Mouse (Mus musculus) cortical plate, adult 2 months (tissue): ENCODE measurements around the gene Ptger3. TPM values are rescaled to one million over a fixed set of nuclear protein-coding genes. Genes with fewer than 3 reads are reported as not detected.

Experiments
- H3K27ac ChIP-seq: fragments of 200-500 bp; 2 replicates; pipeline ENCODE4 v1.5.1; 2012; ENCODE audit warnings: low read length, control low read depth, inconsistent platforms; ENCODE audit not compliant: insufficient read depth
- H3K4me1 ChIP-seq: fragments of 200-500 bp; 2 replicates; pipeline ENCODE4 v1.6.1; 2011; ENCODE audit warnings: low read length; ENCODE audit not compliant: control insufficient read depth, insufficient read depth
- H3K4me3 ChIP-seq: fragments of 200-500 bp; 2 replicates; pipeline ENCODE4 v1.5.1; 2011; ENCODE audit warnings: mild to moderate bottlenecking, low read length, control low read depth; ENCODE audit not compliant: insufficient read depth
- CTCF ChIP-seq: fragments of 200-500 bp; IDR thresholded peaks from 2 replicates; pipeline ENCODE4 v1.5.1; 2011; ENCODE audit warnings: mild to moderate bottlenecking, control low read depth, low read length; ENCODE audit not compliant: insufficient read depth; ENCODE audit errors: extremely low read depth
- POLR2A ChIP-seq: fragments of 200-500 bp; IDR thresholded peaks from 2 replicates; pipeline ENCODE4 v1.6.1; 2011; ENCODE audit warnings: mild to moderate bottlenecking, low read length, control low read depth; ENCODE audit not compliant: insufficient read depth; ENCODE audit errors: extremely low read depth
- polyA plus RNA-seq: library from polyadenylated mRNA; depleted of rRNA; stranded (reverse); fragments of >200 nt; gene quantifications from 2 replicates; pipeline ENCODE4 v1.2.3, GENCODE M21; 2012

Ptger3 gene
- polyA plus RNA-seq, 1 experiment, result 2.8 TPM

DNA sequence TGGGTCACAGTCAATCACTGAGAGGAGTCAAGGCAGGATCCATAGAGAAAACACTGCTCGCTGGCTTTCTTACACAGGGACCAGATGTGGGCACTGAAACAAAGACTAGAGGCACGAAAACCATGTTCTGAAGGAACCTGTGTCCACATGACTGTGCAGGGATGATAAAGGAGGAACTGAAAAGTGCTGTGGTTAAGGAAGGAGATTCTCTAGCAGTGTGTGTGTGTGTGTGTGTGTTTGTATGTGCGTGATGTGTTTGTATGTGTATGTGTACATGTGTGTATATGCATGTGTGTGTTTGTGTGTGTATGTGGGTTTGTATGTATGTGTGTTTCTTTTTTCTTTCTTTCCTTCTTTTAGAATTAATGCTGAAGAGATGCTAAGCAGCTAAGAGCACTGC is 67.7 kb downstream of the Ptger3 start:
- Histone ChIP-seq H3K4me1 (peaks cover 2% of the 10 kb centered on the region; the same call in 1 of the 2 replicates), H3K27ac (no peak overlapping the region), H3K4me3 (no peak overlapping the region)
- TF ChIP-seq CTCF (no peak), POLR2A (no peak)

DNA sequence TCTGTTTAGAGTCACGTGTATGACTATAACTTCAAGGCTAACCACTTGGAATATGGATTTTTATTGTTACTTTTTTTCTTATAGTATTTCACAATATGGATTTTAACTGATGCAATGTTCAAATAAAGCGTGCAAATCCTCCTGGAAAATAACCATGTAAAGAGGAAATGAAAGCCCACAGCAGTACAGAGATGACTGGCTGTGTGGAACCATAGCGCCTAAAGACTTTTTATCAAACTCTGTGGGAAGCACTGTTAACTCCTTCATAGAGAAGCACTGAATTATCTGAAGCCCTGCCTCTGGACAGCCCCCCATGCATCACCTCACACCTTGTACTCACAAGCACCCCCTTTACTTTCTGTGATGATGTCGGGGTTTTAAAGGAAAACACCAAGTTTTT is 69.0 kb downstream of the Ptger3 start:
- Histone ChIP-seq H3K4me1 (peaks cover 2% of the 10 kb centered on the region; the same call in 1 of the 2 replicates), H3K4me3 (no peak overlapping the region), H3K27ac (no peak overlapping the region)
- no peak for TF ChIP-seq CTCF
- TF ChIP-seq POLR2A, result no peak

DNA sequence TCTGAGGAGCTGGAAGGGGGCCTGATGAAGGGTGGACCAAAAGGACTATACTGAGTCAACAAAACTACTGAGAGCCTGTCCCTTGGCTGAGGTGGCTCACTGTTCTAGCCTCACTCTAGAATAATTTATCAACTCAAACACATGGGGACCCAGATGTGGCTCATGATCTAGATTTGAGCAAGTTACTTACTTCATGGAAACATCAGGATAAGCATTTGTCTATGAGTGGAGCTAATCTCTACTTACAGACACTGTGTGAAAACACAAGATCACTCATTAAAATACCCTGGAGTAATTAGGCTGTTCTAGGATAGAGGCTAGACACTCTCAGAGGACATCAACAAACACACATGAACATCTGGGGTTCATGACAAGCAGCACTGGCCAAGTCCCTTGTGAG is 70.2 kb downstream of the Ptger3 start:
- no peak overlapping the region for H3K4me3 ChIP-seq
- peaks cover 2% of the 10 kb centered on the region; the same call in 1 of the 2 replicates for H3K4me1 ChIP-seq
- TF ChIP-seq POLR2A, result no peak
- no peak for TF ChIP-seq CTCF
- H3K27ac ChIP-seq, result no peak overlapping the region

DNA sequence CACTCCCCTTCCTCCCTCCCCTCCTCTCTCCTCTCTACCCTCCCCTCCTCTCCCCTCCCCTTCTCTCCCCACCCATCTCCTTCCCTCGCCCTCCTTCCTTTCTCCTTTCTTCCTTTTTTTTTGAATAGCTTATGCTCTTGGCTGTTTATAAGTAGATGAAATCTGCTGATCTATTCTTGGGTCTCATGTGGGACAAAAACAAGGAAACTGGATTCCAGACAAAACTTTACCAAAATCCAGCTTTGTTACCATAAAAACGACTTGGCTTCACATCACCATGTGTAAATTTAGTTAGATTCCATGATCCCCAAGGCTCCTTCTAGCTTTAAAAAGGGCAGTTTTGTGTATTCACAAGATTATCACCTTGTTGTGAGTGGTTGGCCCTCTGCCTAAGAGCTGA is 70.6 kb downstream of the Ptger3 start:
- no peak for TF ChIP-seq POLR2A
- TF ChIP-seq CTCF, result no peak
- H3K4me3 ChIP-seq, result no peak overlapping the region
- H3K4me1 ChIP-seq, result peaks cover 2% of the 10 kb centered on the region; the same call in 1 of the 2 replicates
- H3K27ac ChIP-seq, result no peak overlapping the region

DNA sequence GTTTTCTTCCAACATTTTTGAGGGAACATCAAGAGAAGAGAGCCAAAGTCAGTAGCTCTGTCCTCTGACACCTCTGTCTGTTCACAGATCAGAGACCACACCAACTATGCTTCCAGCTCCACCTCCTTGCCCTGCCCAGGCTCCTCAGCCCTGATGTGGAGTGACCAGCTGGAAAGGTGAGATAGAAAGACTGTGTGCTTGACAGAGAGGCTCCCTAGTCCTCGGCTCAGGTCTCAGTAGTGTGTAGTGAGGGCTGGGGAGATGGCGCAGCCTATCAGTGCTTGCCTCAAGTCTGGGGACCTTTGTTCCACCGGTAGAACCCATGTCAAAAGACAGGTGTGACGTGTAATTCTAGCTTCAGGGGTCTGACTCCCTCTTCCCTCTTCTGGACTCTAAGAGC is 74.9 kb downstream of the Ptger3 start:
- Histone ChIP-seq H3K27ac (no peak overlapping the region), H3K4me1 (peaks cover under 1% of the 10 kb centered on the region; the same call in 1 of the 2 replicates), H3K4me3 (no peak overlapping the region)
- TF ChIP-seq CTCF, result no peak
- no peak for TF ChIP-seq POLR2A

DNA sequence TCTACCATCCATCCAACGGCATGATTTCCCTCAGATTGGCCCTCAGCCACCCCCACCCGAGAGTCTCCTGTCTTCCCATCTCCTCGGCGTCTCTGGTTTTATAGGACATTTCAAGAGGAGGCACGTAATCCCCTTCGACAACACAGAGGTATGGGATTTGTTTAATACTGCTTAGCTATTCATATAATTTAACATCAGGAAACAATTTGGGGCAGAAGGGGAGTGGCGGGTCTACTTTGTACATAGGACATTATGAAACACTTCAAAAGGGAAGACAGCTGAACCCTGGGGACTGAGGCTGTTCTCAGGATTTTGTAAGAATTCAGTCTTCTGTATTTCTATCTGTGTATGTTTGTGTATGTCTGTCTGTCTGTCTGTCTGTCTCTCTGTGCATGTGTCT is 94.9 kb downstream of the Ptger3 start:
- Histone ChIP-seq H3K4me1 (no peaks in the 10 kb centered on the region), H3K4me3 (no peak overlapping the region)
- TF ChIP-seq POLR2A (no peak), CTCF (no peak)

DNA sequence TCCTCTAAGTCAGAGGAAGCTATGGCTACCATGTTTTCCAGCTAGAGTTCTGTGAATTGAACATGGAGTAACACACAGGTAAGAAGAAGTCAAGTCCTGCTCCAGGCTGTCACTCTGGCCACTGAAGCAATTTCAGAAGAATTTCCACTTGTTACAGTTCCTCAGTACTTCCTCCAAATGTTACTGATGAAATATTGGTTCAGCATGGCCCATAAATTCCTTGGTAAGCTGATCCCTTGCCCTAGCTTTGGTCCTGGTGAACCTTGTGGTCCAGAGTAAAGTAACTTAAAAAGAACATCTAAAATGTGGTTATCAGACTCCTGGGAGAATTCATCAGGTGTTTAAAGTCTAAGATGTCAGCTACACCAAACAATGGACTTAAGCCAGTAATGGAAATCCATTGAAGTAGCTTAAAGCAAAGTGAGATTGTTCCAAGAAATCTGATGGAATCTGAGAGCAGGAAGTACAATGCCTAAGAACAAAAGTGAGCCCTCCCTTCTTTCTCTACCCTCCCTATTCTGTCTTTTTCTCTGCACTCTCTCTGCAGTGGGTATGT is 97.9 kb downstream of the Ptger3 start:
- Histone ChIP-seq H3K4me3 (no peak overlapping the region), H3K27ac (no peak overlapping the region), H3K4me1 (no peaks in the 10 kb centered on the region)
- TF ChIP-seq CTCF (no peak), POLR2A (no peak)

More for the DNA sequence above, 94.9 kb downstream of the Ptger3 start:
- H3K27ac ChIP-seq, result no peak overlapping the region

DNA sequence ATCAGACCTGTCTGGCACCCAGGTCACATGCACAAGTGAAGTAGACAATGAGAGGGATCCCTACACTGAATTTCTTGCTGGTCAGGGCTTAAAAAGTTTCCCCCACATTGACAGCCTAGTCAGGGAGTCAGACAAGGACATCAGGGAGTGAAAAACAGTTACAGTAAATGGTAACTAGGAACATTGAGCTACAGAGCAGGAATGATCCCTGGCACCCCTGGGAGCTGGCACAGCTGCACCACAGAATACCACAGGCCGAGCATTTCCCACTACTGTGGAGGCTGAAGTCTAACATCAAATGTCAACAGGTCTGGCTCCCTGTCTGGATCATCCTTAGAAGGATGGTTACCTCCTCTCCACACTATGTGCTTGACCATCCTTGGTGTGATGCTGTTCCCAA is 98.8 kb downstream of the Ptger3 start:
- TF ChIP-seq CTCF (no peak), POLR2A (no peak)
- no peak overlapping the region for H3K27ac ChIP-seq
- no peak overlapping the region for H3K4me3 ChIP-seq
- no peaks in the 10 kb centered on the region for H3K4me1 ChIP-seq

DNA sequence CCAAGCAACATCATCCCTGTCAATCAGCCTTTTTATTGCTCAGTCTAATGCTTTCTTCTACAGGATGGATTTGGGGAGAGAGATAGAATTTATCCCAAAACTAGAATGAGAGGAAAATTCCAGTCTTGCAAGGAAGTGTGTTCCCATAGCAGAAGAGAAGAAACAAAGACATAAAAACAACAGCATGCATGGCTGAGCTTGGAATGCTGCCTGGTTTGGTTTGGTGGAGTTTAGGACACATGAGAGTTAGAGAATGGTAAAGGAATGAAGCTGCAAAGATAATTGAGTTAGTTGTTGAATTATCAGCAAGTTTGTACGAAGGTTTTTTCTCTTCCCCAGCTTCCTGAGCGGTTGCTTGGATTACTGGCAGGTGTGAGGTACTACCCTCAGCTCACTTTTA is 99.5 kb downstream of the Ptger3 start:
- Histone ChIP-seq H3K4me1 (no peaks in the 10 kb centered on the region), H3K27ac (no peak overlapping the region), H3K4me3 (no peak overlapping the region)
- TF ChIP-seq POLR2A (no peak), CTCF (no peak)

DNA sequence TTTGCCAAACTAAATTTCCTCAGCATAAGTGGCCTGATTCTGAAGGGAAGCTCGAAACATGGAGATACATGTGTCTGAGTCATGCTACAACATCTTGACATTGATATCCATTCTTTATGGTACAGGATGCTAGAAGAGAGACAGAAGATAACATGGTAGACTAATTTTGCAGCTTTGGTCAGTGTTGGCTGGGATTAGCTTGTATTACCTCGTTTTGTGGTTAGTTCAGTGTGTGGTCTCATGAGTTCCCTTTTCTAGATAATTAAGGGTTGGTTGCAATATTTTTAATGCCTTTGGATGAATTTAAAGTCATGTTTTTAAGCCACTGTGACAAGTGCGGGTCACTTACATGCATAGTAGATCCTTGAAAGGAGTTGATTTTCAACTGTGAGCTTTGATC is 119.4 kb downstream of the Ptger3 start:
- Histone ChIP-seq H3K4me1 (no peaks in the 10 kb centered on the region), H3K27ac (no peak overlapping the region), H3K4me3 (no peak overlapping the region)
- no peak for TF ChIP-seq POLR2A
- no peak for TF ChIP-seq CTCF
